Mouse (Mus musculus) testis, adult 2 months (tissue): ENCODE data around the gene Vash1. TPM values are rescaled to one million over a fixed set of nuclear protein-coding genes. Genes with fewer than 3 reads are reported as not detected.

ENCODE experiments used
- H3K27ac ChIP-seq: fragments of 200-500 bp; 2 replicates; pipeline ENCODE4 v1.5.1; 2012; ENCODE audit warnings: low read depth, low read length; ENCODE audit not compliant: control insufficient read depth, insufficient read depth
- H3K27me3 ChIP-seq: fragments of 200-500 bp; 2 replicates; pipeline ENCODE4 v1.6.1; 2012; ENCODE audit warnings: mild to moderate bottlenecking, low read length, moderate library complexity; ENCODE audit not compliant: control insufficient read depth, insufficient read depth
- H3K36me3 ChIP-seq: fragments of 200-500 bp; 2 replicates; pipeline ENCODE4 v1.6.1; 2012; ENCODE audit warnings: mild to moderate bottlenecking, low read length; ENCODE audit not compliant: control insufficient read depth, insufficient read depth
- H3K4me1 ChIP-seq: fragments of 200-500 bp; 2 replicates; pipeline ENCODE4 v1.6.1; 2012; ENCODE audit warnings: low read length; ENCODE audit not compliant: control insufficient read depth, insufficient read depth
- H3K4me3 ChIP-seq: fragments of 200-500 bp; 2 replicates; pipeline ENCODE4 v1.5.1; 2012; ENCODE audit warnings: low read depth, mild to moderate bottlenecking, low read length, moderate library complexity, mixed read lengths; ENCODE audit not compliant: control insufficient read depth
- CTCF ChIP-seq: fragments of 200-500 bp; IDR thresholded peaks from 2 replicates; pipeline ENCODE4 v1.5.1; 2012; ENCODE audit warnings: low read depth, mild to moderate bottlenecking, inconsistent platforms, low read length, moderate library complexity; ENCODE audit not compliant: control insufficient read depth, insufficient read depth, insufficient replicate concordance
- POLR2A ChIP-seq: fragments of 200-500 bp; IDR thresholded peaks from 2 replicates; pipeline ENCODE4 v1.6.1; 2012; ENCODE audit warnings: low read depth, mild to moderate bottlenecking, inconsistent platforms, low read length, moderate library complexity; ENCODE audit not compliant: control insufficient read depth
- polyA plus RNA-seq: library from polyadenylated mRNA; depleted of rRNA; stranded (reverse); fragments of >200 nt; gene quantifications from 2 replicates; pipeline ENCODE4 v1.2.3, GENCODE M21; 2012; rRNA removed

Gene Vash1
- polyA plus RNA-seq = 3.9 and 4.3 TPM in 2 replicates

GRCm38 (mm10) chr12:86678591-86679545, at the start of gene Vash1:
Gene Vash1, plus strand, starts transcription at chr12:86678700.
- Histone ChIP-seq H3K27ac (no peak within 1 kb of the TSS; the same call in 1 of the 2 replicates), H3K36me3 (no peaks in the 10 kb centered on the region), H3K4me3 (peak within 1 kb of the TSS; percentile 85), H3K4me1 (peaks cover 10% of the 10 kb centered on the region), H3K27me3 (no peaks in the 10 kb centered on the region)
- no peak for TF ChIP-seq CTCF
- TF ChIP-seq POLR2A = no peak; the same call in 1 of the 2 replicates

DNA sequence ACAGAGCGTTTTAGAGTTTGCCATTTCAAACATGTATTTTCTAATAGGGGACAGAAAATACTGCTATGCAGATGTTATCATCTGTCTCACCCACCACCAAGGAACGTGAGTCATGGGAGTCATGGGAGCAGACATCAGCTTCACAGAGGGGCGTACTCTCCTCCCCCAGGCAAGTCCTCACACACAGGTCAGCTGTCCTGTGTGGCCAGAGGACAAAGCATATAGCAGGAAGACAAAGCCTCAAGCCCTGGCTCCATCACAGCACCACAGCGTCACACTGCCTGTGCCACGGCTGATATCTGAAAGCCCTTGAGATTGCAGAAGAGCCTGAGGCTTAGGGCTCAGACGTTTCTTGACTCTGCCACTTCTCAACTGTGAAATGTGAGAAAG, 49.7 kb upstream of the Vash1 start:
- Histone ChIP-seq H3K36me3 (no peaks in the 10 kb centered on the region), H3K4me1 (no peaks in the 10 kb centered on the region; the same call in 1 of the 2 replicates), H3K27ac (no peak overlapping the region), H3K4me3 (no peak overlapping the region), H3K27me3 (no peaks in the 10 kb centered on the region)
- TF ChIP-seq CTCF (no peak), POLR2A (no peak)

DNA sequence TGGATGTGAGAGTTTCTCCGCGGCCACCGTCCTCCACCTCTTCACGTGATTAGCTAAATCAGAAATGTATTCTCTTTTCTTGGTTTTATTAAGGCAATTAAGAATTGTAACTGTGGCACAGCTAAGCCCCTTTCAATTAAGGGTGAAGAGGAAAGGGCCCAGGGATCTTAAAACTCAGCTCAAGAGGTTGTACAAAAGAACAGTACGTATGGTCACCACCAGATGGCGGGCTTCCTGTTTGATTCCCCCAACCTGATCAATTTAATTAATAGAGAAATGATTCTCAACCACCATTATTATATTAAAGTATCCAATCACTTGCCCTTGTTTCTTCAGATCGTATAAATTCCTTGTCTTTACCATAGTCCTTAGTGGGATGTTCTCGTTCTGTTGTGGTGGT, 36.7 kb upstream of the Vash1 start:
- Histone ChIP-seq H3K36me3 (no peaks in the 10 kb centered on the region), H3K4me1 (peaks cover 6% of the 10 kb centered on the region), H3K27me3 (no peaks in the 10 kb centered on the region), H3K27ac (no peak overlapping the region), H3K4me3 (no peak overlapping the region)
- TF ChIP-seq CTCF = no peak
- no peak for TF ChIP-seq POLR2A

- H3K27me3 ChIP-seq = no peaks in the 10 kb centered on the region
- H3K4me1 ChIP-seq = peaks cover 6% of the 10 kb centered on the region
- H3K27ac ChIP-seq = no peak overlapping the region
- H3K36me3 ChIP-seq = no peaks in the 10 kb centered on the region
- TF ChIP-seq POLR2A (no peak), CTCF (no peak)
- H3K4me3 ChIP-seq = no peak overlapping the region
Measured at GRCm38 (mm10) chr12:86644512-86645273, 33.8 kb upstream of the Vash1 start.

GRCm38 (mm10) chr12:86645494-86645893, 33.0 kb upstream of the Vash1 start:
- TF ChIP-seq POLR2A (no peak), CTCF (no peak)
- H3K27ac ChIP-seq = no peak overlapping the region

GRCm38 (mm10) chr12:86646831-86647230, 31.7 kb upstream of the Vash1 start:
- Histone ChIP-seq H3K4me1 (no peaks in the 10 kb centered on the region), H3K27ac (no peak overlapping the region), H3K4me3 (no peak overlapping the region), H3K36me3 (no peaks in the 10 kb centered on the region), H3K27me3 (no peaks in the 10 kb centered on the region)
- TF ChIP-seq POLR2A (no peak), CTCF (no peak)

More at GRCm38 (mm10) chr12:86645494-86645893, 33.0 kb upstream of the Vash1 start:
- H3K4me3 ChIP-seq = no peak overlapping the region
- no peaks in the 10 kb centered on the region for H3K36me3 ChIP-seq
- H3K27me3 ChIP-seq = no peaks in the 10 kb centered on the region
- H3K4me1 ChIP-seq = peaks cover 6% of the 10 kb centered on the region

GRCm38 (mm10) chr12:86647279-86647678, 31.2 kb upstream of the Vash1 start:
- Histone ChIP-seq H3K27ac (no peak overlapping the region), H3K27me3 (no peaks in the 10 kb centered on the region), H3K36me3 (no peaks in the 10 kb centered on the region), H3K4me1 (no peaks in the 10 kb centered on the region), H3K4me3 (no peak overlapping the region)
- TF ChIP-seq CTCF (no peak), POLR2A (no peak)
